8 mouse cellular contexts compared by ENCODE assay signal in genomic region chr7:45023711-45024110, GRCm38 (mm10). TPM values are rescaled to one million over a fixed set of nuclear protein-coding genes. Genes with fewer than 3 reads are reported as not detected.
DNase-seq lines count a peak whose midpoint lies in the region; ATAC-seq and TF ChIP-seq lines count a peak whose summit lies in the region.
"Not testable (repeated sequence)": the region's sequence is repeated elsewhere in the genome, so short reads cannot be mapped to it uniquely, and the experiment has no call there.

No protein-coding gene starts in this region.

- WGBS in bone marrow, adult 2 months = 53% methylated on average over 5 of the region's 5 CpGs
- WGBS in intestine, postnatal 0 days = 68% methylated on average over 5 of the region's 5 CpGs
- WGBS in lung, adult 2 months = 65% methylated on average over 5 of the region's 5 CpGs
- WGBS in midbrain, embryonic 14.5 days = 88% methylated on average over 5 of the region's 5 CpGs

- not testable (repeated sequence) for H3K27ac ChIP-seq in bone marrow, adult 2 months (ENCODE audit: control insufficient read depth, insufficient read depth, low read depth, low read length, poor library complexity); intestine, postnatal 0 days (ENCODE audit: low read depth, low read length); layer of hippocampus, adult 2 months; midbrain, embryonic 14.5 days (replicated peaks; ENCODE audit: low read depth, low read length)

- not testable (repeated sequence) for TF ChIP-seq POLR2A in bone marrow, adult 2 months (IDR thresholded peaks at IDR 0.05; ENCODE audit: borderline replicate concordance, control insufficient read depth, low read depth, low read length); lung, adult 2 months (IDR thresholded peaks at IDR 0.05; ENCODE audit: borderline replicate concordance, extremely low read depth, low read depth, low read length)

- H3K36me3 ChIP-seq in intestine, postnatal 0 days (ENCODE audit: control insufficient read depth, insufficient read depth) = peaks cover 31% of the 10 kb centered on the region
- peaks cover 22% of the 10 kb centered on the region for H3K36me3 ChIP-seq in midbrain, embryonic 14.5 days (ENCODE audit: control insufficient read depth, insufficient read depth, low read length)
- H3K36me3 ChIP-seq in splenic B cell, adult 2 months (ENCODE audit: control insufficient read depth, insufficient read depth, low read length, poor library complexity, severe bottlenecking) = not testable (repeated sequence)

- not testable (repeated sequence) for H3K27me3 ChIP-seq in intestine, postnatal 0 days (replicated peaks; ENCODE audit: control insufficient read depth, insufficient read depth, low read length); midbrain, embryonic 14.5 days (ENCODE audit: control insufficient read depth, insufficient read depth, low read length); splenic B cell, adult 2 months (ENCODE audit: control insufficient read depth, insufficient read depth, low read length, poor library complexity, severe bottlenecking)

- not testable (repeated sequence) for H3K4me2 ChIP-seq in intestine, postnatal 0 days (replicated peaks; ENCODE audit: low read depth); midbrain, embryonic 14.5 days (ENCODE audit: low read length)

- 0 out of 2 replicates have a peak, but pooled peaks have one; percentile 6 for TF ChIP-seq CTCF in bone marrow, adult 2 months (IDR thresholded peaks at IDR 0.05; ENCODE audit: control insufficient read depth, insufficient read depth, low read length)
- TF ChIP-seq CTCF in intestine, postnatal 0 days (IDR thresholded peaks at IDR 0.05; ENCODE audit: low read depth) = peak; percentile 56
- TF ChIP-seq CTCF in layer of hippocampus, adult 2 months (conservative IDR thresholded peaks at IDR 0.05) = peak; percentile 61
- TF ChIP-seq CTCF in lung, adult 2 months (IDR thresholded peaks at IDR 0.05; ENCODE audit: insufficient read depth, low read length) = 0 out of 2 replicates have a peak, but pooled peaks have one; percentile 25

- H3K4me1 ChIP-seq in bone marrow, adult 2 months (ENCODE audit: control insufficient read depth, insufficient read depth, low read length); intestine, postnatal 0 days (replicated peaks; ENCODE audit: control insufficient read depth, insufficient read depth, low read length); lung, adult 2 months (ENCODE audit: control insufficient read depth, insufficient read depth, low read length); midbrain, embryonic 14.5 days (ENCODE audit: control insufficient read depth, insufficient read depth, low read length): not testable (repeated sequence)

- not testable (repeated sequence) for H3K4me3 ChIP-seq in bone marrow, adult 2 months (replicated peaks; ENCODE audit: control insufficient read depth, low read depth, low read length); intestine, postnatal 0 days (ENCODE audit: low read depth, low read length); layer of hippocampus, adult 2 months; lung, adult 2 months (replicated peaks; ENCODE audit: extremely low read depth, low read depth, low read length); midbrain, embryonic 14.5 days (replicated peaks; ENCODE audit: low read depth, low read length)

- H3K9ac ChIP-seq in intestine, postnatal 0 days (ENCODE audit: low read depth, low read length); midbrain, embryonic 14.5 days (replicated peaks; ENCODE audit: low read length): not testable (repeated sequence)

- not testable (repeated sequence) for H3K9me3 ChIP-seq in intestine, postnatal 0 days (ENCODE audit: control insufficient read depth); midbrain, embryonic 14.5 days (ENCODE audit: control insufficient read depth, low read length)

- not testable (repeated sequence) for ATAC-seq in intestine, postnatal 0 days; midbrain, embryonic 14.5 days (ENCODE audit: low FRiP score, low TSS enrichment)

- peak; percentile 21 to 22 for DNase-seq in B cell, adult 2 months
- DNase-seq in heart, adult 11 months = peak; percentile 86
- DNase-seq in layer of hippocampus, adult 2 months (ENCODE audit: low spot score in 2 of 2); lung, adult 2 months: not testable (repeated sequence)
- DNase-seq in midbrain, embryonic 14.5 days = peak; percentile 47
- DNase-seq in splenic B cell, adult 2 months (ENCODE audit: low read depth, low spot score) = peak; percentile 52

RNA-seq across cellular contexts. Expression of gene Rras, which starts 6.0 kb away (rescaled TPM):
- polyA plus RNA-seq in bone marrow, adult 2 months (2011; ENCODE audit: insufficient read depth, insufficient read length, low replicate concordance, missing spikeins) = 11.0 and 14.9 TPM in 2 replicates
- 94.6 and 100 TPM in 2 replicates for polyA plus RNA-seq in intestine, postnatal 0 days (2015; fragmentation: Nextera tagmentation; extraction: Ambion mirVana)
- 10 to 100 TPM; 12.4 to 13.1 TPM for total RNA-seq in layer of hippocampus, adult 2 months (2021)
- polyA plus RNA-seq in lung, adult 2 months (2012; rRNA removed) = 233 and 237 TPM in 2 replicates
- polyA plus RNA-seq in midbrain, embryonic 14.5 days (2014; fragmentation: Nextera tagmentation; extraction: Ambion mirVana) = 9.7 and 13.2 TPM in 2 replicates

RNA-seq across cellular contexts. Expression of gene Scaf1, which starts 7.5 kb away (rescaled TPM):
- 45.6 and 72.1 TPM in 2 replicates for polyA plus RNA-seq in bone marrow, adult 2 months (2011; ENCODE audit: insufficient read depth, insufficient read length, low replicate concordance, missing spikeins)
- polyA plus RNA-seq in intestine, postnatal 0 days (2015; fragmentation: Nextera tagmentation; extraction: Ambion mirVana) = 21.7 and 22.6 TPM in 2 replicates
- total RNA-seq in layer of hippocampus, adult 2 months (2021) = 100 to 1,000 TPM; 166 to 168 TPM
- polyA plus RNA-seq in lung, adult 2 months (2012; rRNA removed) = 76.2 and 76.8 TPM in 2 replicates
- 60.6 and 61.2 TPM in 2 replicates for polyA plus RNA-seq in midbrain, embryonic 14.5 days (2014; fragmentation: Nextera tagmentation; extraction: Ambion mirVana)

RNA-seq across cellular contexts. Expression of gene Bcl2l12, which starts 25.2 kb away (rescaled TPM):
- polyA plus RNA-seq in bone marrow, adult 2 months (2011; ENCODE audit: insufficient read depth, insufficient read length, low replicate concordance, missing spikeins) = 28.9 and 40.8 TPM in 2 replicates
- polyA plus RNA-seq in intestine, postnatal 0 days (2015; fragmentation: Nextera tagmentation; extraction: Ambion mirVana) = 18.3 and 19.6 TPM in 2 replicates
- 1 to 10 TPM; 2.5 to 3.7 TPM for total RNA-seq in layer of hippocampus, adult 2 months (2021)
- polyA plus RNA-seq in lung, adult 2 months (2012; rRNA removed) = 37.1 and 38.3 TPM in 2 replicates
- polyA plus RNA-seq in midbrain, embryonic 14.5 days (2014; fragmentation: Nextera tagmentation; extraction: Ambion mirVana) = 11.8 and 15.4 TPM in 2 replicates

RNA-seq across cellular contexts. Expression of gene Irf3, which starts 26.3 kb away (rescaled TPM):
- polyA plus RNA-seq in bone marrow, adult 2 months (2011; ENCODE audit: insufficient read depth, insufficient read length, low replicate concordance, missing spikeins) = 71.4 and 165 TPM in 2 replicates
- 53.2 and 56.4 TPM in 2 replicates for polyA plus RNA-seq in intestine, postnatal 0 days (2015; fragmentation: Nextera tagmentation; extraction: Ambion mirVana)
- total RNA-seq in layer of hippocampus, adult 2 months (2021) = 10 to 100 TPM; 38.4 to 42.7 TPM
- polyA plus RNA-seq in lung, adult 2 months (2012; rRNA removed) = 125 and 130 TPM in 2 replicates
- 46.7 and 54.0 TPM in 2 replicates for polyA plus RNA-seq in midbrain, embryonic 14.5 days (2014; fragmentation: Nextera tagmentation; extraction: Ambion mirVana)

RNA-seq across cellular contexts. Expression of gene Prr12, which starts 29.0 kb away (rescaled TPM):
- 8.6 and 14.3 TPM in 2 replicates for polyA plus RNA-seq in bone marrow, adult 2 months (2011; ENCODE audit: insufficient read depth, insufficient read length, low replicate concordance, missing spikeins)
- polyA plus RNA-seq in intestine, postnatal 0 days (2015; fragmentation: Nextera tagmentation; extraction: Ambion mirVana) = 2.4 and 2.6 TPM in 2 replicates
- 10 to 100 TPM; 77.6 to 81.4 TPM for total RNA-seq in layer of hippocampus, adult 2 months (2021)
- polyA plus RNA-seq in lung, adult 2 months (2012; rRNA removed) = 11.1 and 15.9 TPM in 2 replicates
- polyA plus RNA-seq in midbrain, embryonic 14.5 days (2014; fragmentation: Nextera tagmentation; extraction: Ambion mirVana) = 19.5 and 21.4 TPM in 2 replicates

Comparison
In these comparisons a context has a peak if more than half of its experiments do, and no peak if none do; other contexts are left out.
1. CTCF ChIP-seq: peak in every context shown above with its lines; median percentile 61 in layer of hippocampus, adult 2 months; 56 in intestine, postnatal 0 days; 25 in lung, adult 2 months; 6 in bone marrow, adult 2 months.